Mouse (Mus musculus) thymus, adult 2 months (tissue): ENCODE measurements around the gene Syf2.

ENCODE experiments used
- CTCF ChIP-seq: fragments of 200-500 bp; IDR thresholded peaks from 2 replicates; pipeline ENCODE4 v1.5.1; 2012; ENCODE audit warnings: mild to moderate bottlenecking, control low read depth, low read length, moderate library complexity, borderline replicate concordance; ENCODE audit not compliant: control insufficient read depth, poor library complexity, insufficient read depth; ENCODE audit errors: extremely low read depth
- POLR2A ChIP-seq: fragments of 200-500 bp; IDR thresholded peaks from 2 replicates; pipeline ENCODE4 v1.6.1; 2012; ENCODE audit warnings: mild to moderate bottlenecking, low read length, control low read depth, moderate library complexity; ENCODE audit not compliant: control insufficient read depth, poor library complexity, insufficient read depth; ENCODE audit errors: extremely low read depth

DNA sequence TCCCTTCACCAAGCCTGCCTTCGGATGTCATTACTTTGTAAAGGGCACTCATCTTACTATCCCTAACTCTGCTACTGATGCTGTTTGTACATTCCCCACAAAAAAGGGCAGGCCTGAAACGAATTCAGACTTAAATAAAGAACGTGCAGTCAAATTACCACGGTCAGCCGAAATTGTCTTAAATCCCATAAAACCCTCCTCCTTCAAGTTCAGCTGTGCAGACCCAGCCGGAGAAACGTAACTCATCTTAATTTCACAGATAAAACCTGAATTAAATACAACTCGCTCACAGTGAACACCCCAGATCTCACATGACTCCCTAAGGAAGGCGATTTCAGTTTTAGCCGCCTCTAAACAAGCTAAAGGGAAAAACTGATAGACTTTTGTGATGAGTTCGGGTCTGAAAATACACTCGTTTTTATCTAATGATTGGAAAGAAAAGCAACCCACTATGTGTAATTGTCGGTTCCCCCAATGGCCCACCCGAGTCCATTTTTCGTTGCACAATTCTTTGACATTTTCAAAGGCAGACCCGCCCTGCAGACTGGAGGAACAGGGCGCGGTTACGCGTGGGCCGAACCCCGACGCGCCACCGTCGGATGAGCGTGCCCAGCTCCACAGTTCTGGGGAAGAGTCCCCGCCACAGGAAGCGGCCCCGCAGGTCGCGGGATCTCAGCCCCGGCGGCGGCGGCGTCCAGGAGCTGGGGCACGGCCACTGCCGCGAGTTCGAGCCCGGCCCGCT, 16.4 kb upstream of the Syf2 start:
- TF ChIP-seq CTCF (no peak), POLR2A (no peak)
